Mouse (Mus musculus): ENCODE data around the gene H2-Ob.

DNA sequence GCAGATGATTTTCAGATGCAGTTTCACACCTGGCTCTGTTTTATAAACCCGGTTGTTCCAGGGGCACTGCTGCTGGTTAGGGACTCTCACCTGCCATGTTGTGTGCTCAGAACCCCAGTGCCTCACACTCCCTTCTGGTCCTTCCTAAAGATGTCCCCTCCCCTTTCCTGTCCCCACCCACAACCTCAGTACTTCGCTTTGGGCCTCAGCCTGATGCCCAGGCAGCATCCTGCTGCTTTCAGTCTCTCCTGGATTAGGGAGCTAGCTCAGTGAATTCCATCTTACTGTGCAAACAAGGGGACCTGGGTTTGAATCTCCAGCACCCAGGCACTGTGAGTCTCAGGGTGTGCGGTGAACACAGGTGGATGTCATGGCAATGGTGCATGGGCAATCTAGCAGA, 31.2 kb upstream of the H2-Ob start:
- TF ChIP-seq EP300 (IDR thresholded peaks at IDR 0.05; ENCODE audit: low read length), result no peak
- no peak for TF ChIP-seq PAX5 (IDR thresholded peaks at IDR 0.05; ENCODE audit: low read length)

Measured in CH12.LX (cell line).